23 mouse cellular contexts compared by ENCODE assay signal in genomic region chr11:82651751-82652150, GRCm38 (mm10).
DNase-seq lines count a peak whose midpoint lies in the region; ATAC-seq lines count a peak whose summit lies in the region.
"Had no signal": no experiment of that assay in that cellular context is flagged by ENCODE, and none has a peak within 500 bp of the region (broad histone marks: within the 10 kb centered on the region; RNA-seq: fewer than 3 reads in every experiment).

No protein-coding gene starts in this region.

- H3K4me2 ChIP-seq in forebrain, embryonic 13.5 days, result no peak overlapping the region
- H3K4me2 ChIP-seq: embryonic facial prominence, embryonic 13.5 days; limb, embryonic 13.5 days; liver, embryonic 12.5 days; neural tube, embryonic 12.5 days had no signal

- WGBS in forebrain, embryonic 10.5 days, result 38% methylated on average over 5 of the region's 5 CpGs
- 33% methylated on average over 5 of the region's 5 CpGs for WGBS in forebrain, embryonic 13.5 days

- DNase-seq in forebrain, embryonic 10.5 days (ENCODE audit: extremely low spot score, low spot score), result no peak
- peak; percentile 10 for DNase-seq in lung, postnatal 10 days
- no peak for DNase-seq in lung, postnatal 4 days
- DNase-seq in embryo, embryonic 10 days (ENCODE audit: low spot score), result peak; percentile 23
- peak; percentile 33 for DNase-seq in forelimb bud, embryonic 11.5 days (ENCODE audit: low read depth, low spot score)
- DNase-seq in left cerebral cortex, adult 8-10 months (ENCODE audit: low spot score in 2 of 2), result no peak
- no peak for DNase-seq in Muller cell, postnatal 12 days (ENCODE audit: inconsistent ontology term)
- DNase-seq: adrenal gland, postnatal 10 days; cerebellum, adult 8-10 months; cerebellum, postnatal 36 days; kidney, adult 11 months; kidney, postnatal 14 days; lung, adult 18-20 months; lung, postnatal 36 days had no signal

- H3K4me1 ChIP-seq in forebrain, embryonic 10.5 days, result peaks cover 21% of the 10 kb centered on the region
- H3K4me1 ChIP-seq in forebrain, embryonic 13.5 days, result peaks cover 2% of the 10 kb centered on the region; the same call in 1 of the 2 replicates
- H3K4me1 ChIP-seq: embryonic facial prominence, embryonic 13.5 days; heart, embryonic 10.5 days; liver, embryonic 12.5 days had no signal

- H3K9me3 ChIP-seq in forebrain, embryonic 10.5 days, result no peaks in the 10 kb centered on the region
- H3K9me3 ChIP-seq in forebrain, embryonic 13.5 days (replicated peaks), result no peaks in the 10 kb centered on the region
- H3K9me3 ChIP-seq: embryonic facial prominence, embryonic 13.5 days; heart, embryonic 10.5 days; limb, embryonic 13.5 days; liver, embryonic 12.5 days; neural tube, embryonic 12.5 days had no signal

- ATAC-seq in forebrain, embryonic 13.5 days, result no peak
- ATAC-seq: forebrain, embryonic 14.5 days; liver, embryonic 12.5 days had no signal

- H3K27me3 ChIP-seq in forebrain, embryonic 10.5 days (ENCODE audit: poor library complexity, severe bottlenecking), result peaks cover 10% of the 10 kb centered on the region
- no peaks in the 10 kb centered on the region for H3K27me3 ChIP-seq in forebrain, embryonic 13.5 days
- H3K27me3 ChIP-seq: embryonic facial prominence, embryonic 13.5 days; liver, embryonic 12.5 days; neural tube, embryonic 12.5 days had no signal

- H3K9ac ChIP-seq in forebrain, embryonic 13.5 days, result no peak overlapping the region
- H3K9ac ChIP-seq: embryonic facial prominence, embryonic 13.5 days; limb, embryonic 13.5 days; liver, embryonic 12.5 days; neural tube, embryonic 12.5 days had no signal

- no peaks in the 10 kb centered on the region for H3K36me3 ChIP-seq in forebrain, embryonic 10.5 days (replicated peaks)
- no peaks in the 10 kb centered on the region for H3K36me3 ChIP-seq in forebrain, embryonic 13.5 days (ENCODE audit: poor library complexity, severe bottlenecking)
- H3K36me3 ChIP-seq: embryonic facial prominence, embryonic 13.5 days; heart, embryonic 10.5 days; limb, embryonic 13.5 days; liver, embryonic 12.5 days; neural tube, embryonic 12.5 days had no signal

- peak overlapping the region; percentile 53; the same call in 1 of the 2 replicates for H3K27ac ChIP-seq in forebrain, embryonic 10.5 days
- no peak overlapping the region for H3K27ac ChIP-seq in forebrain, embryonic 13.5 days
- H3K27ac ChIP-seq: embryonic facial prominence, embryonic 13.5 days; heart, embryonic 10.5 days; limb, embryonic 13.5 days; liver, embryonic 12.5 days; neural tube, embryonic 12.5 days; stomach, postnatal 0 days had no signal

- H3K4me3 ChIP-seq in forebrain, embryonic 10.5 days, result no peak overlapping the region
- no peak overlapping the region for H3K4me3 ChIP-seq in forebrain, embryonic 13.5 days
- H3K4me3 ChIP-seq: embryonic facial prominence, embryonic 13.5 days; erythroblast, embryonic 14.5 days; heart, embryonic 10.5 days; limb, embryonic 13.5 days; liver, embryonic 12.5 days; neural tube, embryonic 12.5 days had no signal

Comparison
In these comparisons a context has a peak if more than half of its experiments do, and no peak if none do; other contexts are left out.
1. DNase-seq: peak in lung, postnatal 10 days (single experiment), embryo, embryonic 10 days (single experiment) and forelimb bud, embryonic 11.5 days (single experiment); none in forebrain, embryonic 10.5 days (single experiment), lung, postnatal 4 days (0 of 2), left cerebral cortex, adult 8-10 months (0 of 2) and Muller cell, postnatal 12 days (single experiment).